Mouse (Mus musculus): ENCODE data around the gene Plod2. TPM values are rescaled to one million over a fixed set of nuclear protein-coding genes. Genes with fewer than 3 reads are reported as not detected.

Plod2 gene
- total RNA-seq, 1 experiment = 97.7 TPM

DNA sequence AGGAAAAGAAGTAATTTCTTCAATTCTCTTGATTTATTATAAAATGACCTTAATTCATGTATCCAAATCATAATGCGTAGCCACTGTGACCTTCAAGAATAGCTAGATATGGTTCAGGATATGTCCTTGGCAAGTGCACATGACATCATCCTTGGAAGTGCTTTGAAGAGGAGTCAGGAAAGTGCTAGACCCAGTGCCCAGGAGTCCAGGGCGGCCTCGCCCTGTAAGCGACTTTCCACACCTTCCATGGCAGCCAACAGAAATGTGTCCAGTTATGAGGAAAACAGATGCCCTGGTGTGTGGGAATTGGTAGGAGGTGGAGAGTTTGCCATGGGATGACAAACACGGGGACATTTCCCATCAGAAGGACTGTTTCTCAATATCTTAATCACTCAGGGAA lies 47.0 kb downstream of the Plod2 start:
- H3K36me3 ChIP-seq (ENCODE audit: control insufficient read depth, insufficient read depth, low read length, poor library complexity, severe bottlenecking) = peaks cover 13% of the 10 kb centered on the region
- TF ChIP-seq ZNF384 (IDR thresholded peaks at IDR 0.05; ENCODE audit: low read depth, low read length) (no peak), CHD2 (IDR thresholded peaks at IDR 0.05; ENCODE audit: low read depth, low read length) (no peak), HCFC1 (IDR thresholded peaks at IDR 0.05; ENCODE audit: borderline replicate concordance, insufficient read depth, low read length) (no peak), ZC3H11A (IDR thresholded peaks at IDR 0.05; ENCODE audit: borderline replicate concordance, low read depth, low read length) (no peak), MAFK (IDR thresholded peaks at IDR 0.05; ENCODE audit: insufficient read depth, low read depth, low read length) (no peak)
- in situ Hi-C loops (cut with MboI; ENCODE audit: low sequenced_read_pairs in 2 of 2, unreplicated experiment in 2 of 2) = no loop called here

DNA sequence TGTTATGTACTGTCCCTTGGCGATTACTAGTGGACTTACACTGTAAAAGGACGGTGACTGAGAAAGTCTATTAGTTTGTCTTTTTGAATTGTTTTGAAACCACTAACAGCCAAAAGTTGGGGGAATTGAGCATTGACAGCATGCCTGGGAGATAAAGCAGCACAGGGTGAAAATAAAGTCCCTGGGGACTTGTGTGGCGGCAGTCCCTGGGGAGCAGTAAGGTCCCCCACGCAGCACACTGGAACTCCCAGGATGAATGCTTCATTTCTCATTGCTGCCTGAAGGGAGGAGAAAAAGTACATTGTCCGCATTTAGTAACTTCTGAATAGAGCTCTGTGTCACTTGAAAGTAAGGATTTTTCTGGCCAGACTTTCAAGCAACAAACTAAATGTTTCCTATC lies 49.5 kb downstream of the Plod2 start:
- peaks cover 15% of the 10 kb centered on the region for H3K36me3 ChIP-seq (ENCODE audit: control insufficient read depth, insufficient read depth, low read length, poor library complexity, severe bottlenecking)
- no peak for DNase-seq (ENCODE audit: low read depth, low spot score)
- H3K9ac ChIP-seq (ENCODE audit: insufficient read depth, low read depth, low read length, poor library complexity, severe bottlenecking) = no peak overlapping the region
- in situ Hi-C loops (cut with MboI; ENCODE audit: low sequenced_read_pairs in 2 of 2, unreplicated experiment in 2 of 2) = no loop called here
- TF ChIP-seq ZNF384 (IDR thresholded peaks at IDR 0.05; ENCODE audit: low read depth, low read length) (no peak), MAFK (IDR thresholded peaks at IDR 0.05; ENCODE audit: insufficient read depth, low read depth, low read length) (no peak), CHD2 (IDR thresholded peaks at IDR 0.05; ENCODE audit: low read depth, low read length) (no peak), HCFC1 (IDR thresholded peaks at IDR 0.05; ENCODE audit: borderline replicate concordance, insufficient read depth, low read length) (no peak), ZC3H11A (IDR thresholded peaks at IDR 0.05; ENCODE audit: borderline replicate concordance, low read depth, low read length) (no peak)
- no peak overlapping the region for H3K27ac ChIP-seq (ENCODE audit: insufficient read depth, low read depth, low read length, poor library complexity, severe bottlenecking)
- H3K9me3 ChIP-seq (ENCODE audit: control insufficient read depth, insufficient read depth, low read depth, low read length) = no peaks in the 10 kb centered on the region
- H3K4me3 ChIP-seq (ENCODE audit: insufficient read depth in 1 of 2, low read depth in 1 of 2, low read length in 2 of 2, poor library complexity in 1 of 2, severe bottlenecking in 1 of 2) = no peak overlapping the region
- H3K4me1 ChIP-seq (ENCODE audit: control insufficient read depth in 2 of 2, insufficient read depth in 2 of 2, low read length in 2 of 2, poor library complexity in 1 of 2) = no peaks in the 10 kb centered on the region

More for the DNA sequence above, 47.0 kb downstream of the Plod2 start:
- Histone ChIP-seq H3K4me3 (ENCODE audit: insufficient read depth in 1 of 2, low read depth in 1 of 2, low read length in 2 of 2, poor library complexity in 1 of 2, severe bottlenecking in 1 of 2) (no peak overlapping the region), H3K9me3 (ENCODE audit: control insufficient read depth, insufficient read depth, low read depth, low read length) (no peaks in the 10 kb centered on the region), H3K27ac (ENCODE audit: insufficient read depth, low read depth, low read length, poor library complexity, severe bottlenecking) (no peak overlapping the region), H3K4me1 (ENCODE audit: control insufficient read depth in 2 of 2, insufficient read depth in 2 of 2, low read length in 2 of 2, poor library complexity in 1 of 2) (no peaks in the 10 kb centered on the region), H3K9ac (ENCODE audit: insufficient read depth, low read depth, low read length, poor library complexity, severe bottlenecking) (no peak overlapping the region)
- no peak for DNase-seq (ENCODE audit: low read depth, low spot score)

DNA sequence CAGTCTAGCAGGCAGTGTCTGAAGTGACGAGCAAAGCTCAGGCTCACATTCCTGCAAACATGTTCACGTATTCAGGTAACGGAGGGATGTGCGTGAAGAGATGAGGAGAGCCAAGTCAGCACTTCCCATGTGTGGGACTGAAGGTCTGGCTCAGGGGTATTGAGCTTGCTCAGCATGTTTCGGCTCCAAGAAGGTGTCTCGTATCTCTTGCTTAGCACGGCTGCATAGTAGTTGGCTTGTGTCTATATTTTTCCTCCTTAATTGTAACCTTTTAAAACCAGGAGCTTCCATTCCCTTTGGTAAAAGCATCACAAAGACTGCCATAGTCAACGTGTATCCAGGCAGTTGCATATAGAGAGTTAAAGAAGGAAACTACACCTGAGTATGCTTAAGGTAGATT lies 50.7 kb downstream of the Plod2 start:
- H3K27ac ChIP-seq (ENCODE audit: insufficient read depth, low read depth, low read length, poor library complexity, severe bottlenecking) = no peak overlapping the region
- TF ChIP-seq CHD2 (IDR thresholded peaks at IDR 0.05; ENCODE audit: low read depth, low read length) = no peak
- TF ChIP-seq HCFC1 (IDR thresholded peaks at IDR 0.05; ENCODE audit: borderline replicate concordance, insufficient read depth, low read length) = no peak
- no peak for TF ChIP-seq ZC3H11A (IDR thresholded peaks at IDR 0.05; ENCODE audit: borderline replicate concordance, low read depth, low read length)
- TF ChIP-seq ZNF384 (IDR thresholded peaks at IDR 0.05; ENCODE audit: low read depth, low read length) = no peak
- TF ChIP-seq MAFK (IDR thresholded peaks at IDR 0.05; ENCODE audit: insufficient read depth, low read depth, low read length) = no peak
- H3K4me3 ChIP-seq (ENCODE audit: insufficient read depth in 1 of 2, low read depth in 1 of 2, low read length in 2 of 2, poor library complexity in 1 of 2, severe bottlenecking in 1 of 2) = no peak overlapping the region
- in situ Hi-C loops (cut with MboI; ENCODE audit: low sequenced_read_pairs in 2 of 2, unreplicated experiment in 2 of 2) = no loop called here
- H3K4me1 ChIP-seq (ENCODE audit: control insufficient read depth in 2 of 2, insufficient read depth in 2 of 2, low read length in 2 of 2, poor library complexity in 1 of 2) = no peaks in the 10 kb centered on the region
- H3K36me3 ChIP-seq (ENCODE audit: control insufficient read depth, insufficient read depth, low read length, poor library complexity, severe bottlenecking) = peaks cover 10% of the 10 kb centered on the region
- H3K9me3 ChIP-seq (ENCODE audit: control insufficient read depth, insufficient read depth, low read depth, low read length) = no peaks in the 10 kb centered on the region
- no peak for DNase-seq (ENCODE audit: low read depth, low spot score)
- no peak overlapping the region for H3K9ac ChIP-seq (ENCODE audit: insufficient read depth, low read depth, low read length, poor library complexity, severe bottlenecking)

DNA sequence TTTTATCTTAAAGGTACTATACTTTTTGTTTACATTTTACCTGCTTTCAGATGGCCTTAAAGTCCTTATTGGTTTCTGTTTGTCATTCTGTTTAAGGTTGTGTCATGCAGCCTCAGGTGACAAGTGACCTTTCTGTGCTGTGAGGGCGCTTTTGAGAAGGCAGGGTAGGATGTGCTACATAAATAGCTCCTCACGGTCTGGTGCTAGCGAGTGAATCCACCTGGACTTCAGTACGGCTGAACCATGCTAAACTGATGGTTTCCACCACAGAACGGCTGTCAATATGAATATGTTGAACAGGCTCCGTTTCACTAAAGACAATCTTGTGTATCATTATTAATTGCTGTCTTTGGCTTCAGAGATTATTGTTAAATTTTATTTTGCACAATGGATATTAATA lies 52.5 kb downstream of the Plod2 start:
- Histone ChIP-seq H3K4me3 (ENCODE audit: insufficient read depth in 1 of 2, low read depth in 1 of 2, low read length in 2 of 2, poor library complexity in 1 of 2, severe bottlenecking in 1 of 2) (no peak overlapping the region), H3K9ac (ENCODE audit: insufficient read depth, low read depth, low read length, poor library complexity, severe bottlenecking) (no peak overlapping the region), H3K36me3 (ENCODE audit: control insufficient read depth, insufficient read depth, low read length, poor library complexity, severe bottlenecking) (peaks cover 5% of the 10 kb centered on the region), H3K27ac (ENCODE audit: insufficient read depth, low read depth, low read length, poor library complexity, severe bottlenecking) (no peak overlapping the region), H3K9me3 (ENCODE audit: control insufficient read depth, insufficient read depth, low read depth, low read length) (no peaks in the 10 kb centered on the region), H3K4me1 (ENCODE audit: control insufficient read depth in 2 of 2, insufficient read depth in 2 of 2, low read length in 2 of 2, poor library complexity in 1 of 2) (no peaks in the 10 kb centered on the region)
- TF ChIP-seq MAFK (IDR thresholded peaks at IDR 0.05; ENCODE audit: insufficient read depth, low read depth, low read length) (no peak), CHD2 (IDR thresholded peaks at IDR 0.05; ENCODE audit: low read depth, low read length) (no peak), ZC3H11A (IDR thresholded peaks at IDR 0.05; ENCODE audit: borderline replicate concordance, low read depth, low read length) (no peak), ZNF384 (IDR thresholded peaks at IDR 0.05; ENCODE audit: low read depth, low read length) (no peak), HCFC1 (IDR thresholded peaks at IDR 0.05; ENCODE audit: borderline replicate concordance, insufficient read depth, low read length) (no peak)
- DNase-seq (ENCODE audit: low read depth, low spot score) = no peak
- in situ Hi-C loops (cut with MboI; ENCODE audit: low sequenced_read_pairs in 2 of 2, unreplicated experiment in 2 of 2) = no loop called here

DNA sequence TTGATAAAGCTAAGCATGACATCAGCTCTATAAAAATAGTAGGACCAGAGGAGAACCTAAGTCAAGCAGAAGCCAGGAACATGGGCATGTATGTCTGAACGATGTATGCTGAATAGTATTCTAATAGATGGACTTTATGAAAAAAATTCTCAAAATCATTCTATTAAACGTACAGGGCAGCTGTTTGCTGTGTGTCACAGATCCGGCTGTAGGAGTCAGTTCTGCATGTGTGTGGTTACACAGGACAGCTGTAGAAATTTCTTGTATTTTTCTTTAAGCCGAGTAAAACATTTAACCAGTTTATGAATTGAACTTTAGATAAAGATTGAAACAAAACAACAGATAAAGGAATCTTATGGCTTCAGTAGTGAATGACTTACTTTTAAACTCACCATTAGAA lies 53.3 kb downstream of the Plod2 start:
- no peaks in the 10 kb centered on the region for H3K9me3 ChIP-seq (ENCODE audit: control insufficient read depth, insufficient read depth, low read depth, low read length)
- H3K4me1 ChIP-seq (ENCODE audit: control insufficient read depth in 2 of 2, insufficient read depth in 2 of 2, low read length in 2 of 2, poor library complexity in 1 of 2) = no peaks in the 10 kb centered on the region
- H3K9ac ChIP-seq (ENCODE audit: insufficient read depth, low read depth, low read length, poor library complexity, severe bottlenecking) = no peak overlapping the region
- TF ChIP-seq MAFK (IDR thresholded peaks at IDR 0.05; ENCODE audit: insufficient read depth, low read depth, low read length) (no peak), ZNF384 (IDR thresholded peaks at IDR 0.05; ENCODE audit: low read depth, low read length) (no peak), HCFC1 (IDR thresholded peaks at IDR 0.05; ENCODE audit: borderline replicate concordance, insufficient read depth, low read length) (no peak), ZC3H11A (IDR thresholded peaks at IDR 0.05; ENCODE audit: borderline replicate concordance, low read depth, low read length) (no peak), CHD2 (IDR thresholded peaks at IDR 0.05; ENCODE audit: low read depth, low read length) (no peak)
- no peak overlapping the region for H3K4me3 ChIP-seq (ENCODE audit: insufficient read depth in 1 of 2, low read depth in 1 of 2, low read length in 2 of 2, poor library complexity in 1 of 2, severe bottlenecking in 1 of 2)
- H3K27ac ChIP-seq (ENCODE audit: insufficient read depth, low read depth, low read length, poor library complexity, severe bottlenecking) = no peak overlapping the region
- no peak for DNase-seq (ENCODE audit: low read depth, low spot score)
- in situ Hi-C loops (cut with MboI; ENCODE audit: low sequenced_read_pairs in 2 of 2, unreplicated experiment in 2 of 2) = no loop called here
- H3K36me3 ChIP-seq (ENCODE audit: control insufficient read depth, insufficient read depth, low read length, poor library complexity, severe bottlenecking) = peaks cover 5% of the 10 kb centered on the region
